Mouse (Mus musculus): ENCODE data around the gene Gm10188.

- TF ChIP-seq GATA1 (IDR thresholded peaks at IDR 0.05; ENCODE audit: low read length) = no peak
- TF ChIP-seq TAL1 (IDR thresholded peaks at IDR 0.05; ENCODE audit: low read length) = no peak
Measured at GRCm38 (mm10) chr1:132199244-132199643, 30.3 kb downstream of the Gm10188 start.
